Mouse (Mus musculus) cerebellum, postnatal 10 days (tissue): Measurements from ENCODE around the gene Cyp2d26.

Source experiments
- DNase-seq, 2 experiments: peaks; one replicate each; pipeline ENCODE4 v3.0.0; 2021; ENCODE audit warnings: mixed read lengths in 2 of 2

The Cyp2d26 gene

GRCm38 (mm10) chr15:82748141-82748540 is 46.0 kb downstream of the Cyp2d26 start:
- DNase-seq = no peak

GRCm38 (mm10) chr15:82747516-82747915 is 46.6 kb downstream of the Cyp2d26 start:
- no peak for DNase-seq
